Mouse (Mus musculus): ENCODE measurements around the gene Lhfpl5.

Gene Lhfpl5

DNA sequence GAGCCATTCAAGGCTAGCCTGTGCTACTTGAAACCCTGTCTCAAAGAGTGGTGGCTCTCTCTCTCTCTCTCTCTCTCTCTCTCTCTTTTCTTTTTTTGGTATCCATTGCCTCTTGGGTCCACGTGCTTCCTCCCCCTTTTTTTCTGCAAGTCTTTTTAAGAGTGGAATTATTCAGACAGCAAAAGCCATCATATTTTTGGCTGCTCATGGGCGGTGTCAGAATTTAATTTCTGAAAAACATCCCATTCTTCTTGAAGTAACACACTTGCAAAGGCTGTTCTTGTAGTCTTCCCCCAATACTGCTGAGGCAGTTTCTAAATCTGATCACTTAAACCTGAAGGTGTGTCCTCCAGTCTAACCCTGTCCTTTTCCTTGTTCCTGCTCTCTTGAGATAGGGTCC is 51.5 kb downstream of the Lhfpl5 start:
- DNase-seq (ENCODE audit: low spot score), result no peak

DNA sequence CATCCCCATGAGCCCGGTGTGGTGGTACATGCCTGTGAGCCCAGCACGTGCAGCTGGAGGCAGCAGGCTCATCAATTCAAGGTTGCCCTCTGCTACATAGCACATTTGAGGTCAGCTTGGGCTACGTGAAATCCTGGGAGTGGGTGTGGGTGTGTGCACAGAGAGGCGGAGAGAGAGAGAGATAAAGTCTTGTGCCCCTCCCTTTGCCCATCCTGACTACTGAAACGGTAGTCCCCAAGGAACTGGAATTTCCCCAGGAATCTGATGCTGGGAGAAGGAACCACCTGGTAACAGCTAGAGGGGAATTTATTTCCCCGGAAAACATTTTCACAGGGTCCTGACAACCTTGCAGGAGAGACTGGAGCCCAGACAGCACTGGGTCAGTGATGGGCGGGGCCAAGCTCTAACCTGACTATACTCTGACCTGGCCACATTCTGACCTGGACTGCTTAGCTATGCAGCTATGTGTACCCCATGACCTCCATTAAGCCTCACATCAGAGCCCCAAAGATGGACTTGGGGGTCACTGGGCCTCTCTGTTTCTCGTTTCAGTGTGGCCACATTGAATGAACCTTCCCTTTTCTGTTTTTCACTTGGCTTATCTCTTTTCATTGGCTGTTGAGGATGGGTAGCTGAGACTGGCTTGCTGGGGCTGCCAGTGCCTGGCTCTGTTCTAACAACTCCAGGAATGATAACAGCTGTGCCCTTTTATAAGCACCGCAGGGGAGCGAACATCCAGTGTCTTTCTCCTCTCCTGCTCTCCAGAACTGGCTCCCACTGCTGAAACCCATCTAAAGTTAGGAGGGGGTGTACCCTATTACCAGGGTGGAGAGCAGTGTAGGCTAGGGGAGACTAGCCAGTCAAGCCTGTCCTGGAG is 53.0 kb downstream of the Lhfpl5 start:
- DNase-seq (ENCODE audit: low spot score), result no peak

DNA sequence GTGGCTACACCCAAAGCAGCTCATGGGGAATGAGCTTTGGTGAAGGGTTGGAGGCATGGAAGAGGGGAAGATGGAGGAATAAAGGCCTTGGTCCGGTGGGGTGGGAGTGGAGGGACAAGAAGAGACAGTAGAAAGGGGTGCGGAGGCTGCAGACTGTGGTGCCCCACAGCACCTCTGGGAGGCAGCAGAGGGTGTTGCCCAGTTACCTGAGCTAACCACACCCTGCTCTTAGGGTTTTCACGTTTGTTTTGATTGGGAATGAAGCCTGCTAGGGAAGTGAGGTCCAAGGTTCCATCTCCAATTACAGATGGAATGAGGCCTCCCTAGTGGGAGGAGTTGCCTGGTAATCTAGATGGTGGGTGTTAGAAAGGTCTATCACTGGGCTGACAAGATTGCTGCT is 53.7 kb downstream of the Lhfpl5 start:
- no peak for DNase-seq (ENCODE audit: low spot score)

Data from urinary bladder, postnatal 14 days (tissue).